Mouse (Mus musculus) MEL (cell line): ENCODE data around the gene Mus81.

Source experiments
- CTCF ChIP-seq, 3 experiments: IDR thresholded peaks in 2 of 3; conservative IDR thresholded peaks in 1 of 3; 2 replicates each; pipeline ENCODE4 v1.5.1; 2011 to 2012; ENCODE audit warnings: low read length in 3 of 3, low read depth in 2 of 3, mild to moderate bottlenecking in 2 of 3, improper control_type of control experiment in 1 of 3, inconsistent platforms in 1 of 3, mixed read lengths in 1 of 3, moderate library complexity in 1 of 3; ENCODE audit not compliant: control insufficient read depth in 1 of 3, insufficient read depth in 1 of 3, poor library complexity in 1 of 3, severe bottlenecking in 1 of 3
- EP300 ChIP-seq, 2 experiments: IDR thresholded peaks; 2 replicates each; pipeline ENCODE4 v1.6.1; 2011; ENCODE audit warnings: improper control_type of control experiment in 2 of 2, low read length in 2 of 2, low read depth in 1 of 2, mild to moderate bottlenecking in 1 of 2
- JUND ChIP-seq: IDR thresholded peaks from 2 replicates; pipeline ENCODE4 v1.6.1; 2011; ENCODE audit warnings: low read depth, mild to moderate bottlenecking, improper control_type of control experiment, low read length
- MAFK ChIP-seq: IDR thresholded peaks from 2 replicates; pipeline ENCODE4 v1.6.1; 2011; ENCODE audit warnings: low read depth, mild to moderate bottlenecking, low read length, improper control_type of control experiment, borderline replicate concordance
- POLR2A ChIP-seq, 2 experiments: IDR thresholded peaks; 2 replicates each; pipeline ENCODE4 v1.6.1; 2011 to 2012; ENCODE audit warnings: low read length in 2 of 2, mild to moderate bottlenecking in 2 of 2, control low read depth in 1 of 2, improper control_type of control experiment in 1 of 2, low read depth in 1 of 2, moderate library complexity in 1 of 2; ENCODE audit not compliant: control insufficient read depth in 1 of 2, insufficient read depth in 1 of 2, poor library complexity in 1 of 2
- SIN3A ChIP-seq: IDR thresholded peaks from 2 replicates; pipeline ENCODE4 v1.6.1; 2012; ENCODE audit warnings: low read length, improper control_type of control experiment, inconsistent platforms
- TBP ChIP-seq: IDR thresholded peaks from 2 replicates; pipeline ENCODE4 v1.8.0; 2011; ENCODE audit warnings: low read depth, low read length, improper control_type of control experiment
- TCF12 ChIP-seq: IDR thresholded peaks from 2 replicates; pipeline ENCODE4 v1.6.1; 2014; ENCODE audit warnings: low read depth, mild to moderate bottlenecking, inconsistent platforms, low read length, improper control_type of control experiment, moderate library complexity
- UBTF ChIP-seq: IDR thresholded peaks from 2 replicates; pipeline ENCODE4 v1.6.1; 2012; ENCODE audit warnings: low read depth, mild to moderate bottlenecking, inconsistent platforms, low read length, improper control_type of control experiment, moderate library complexity, borderline replicate concordance; ENCODE audit not compliant: insufficient read depth
- USF1 ChIP-seq: IDR thresholded peaks from 2 replicates; pipeline ENCODE4 v1.6.1; 2014; ENCODE audit warnings: low read depth, mild to moderate bottlenecking, inconsistent platforms, low read length, improper control_type of control experiment, moderate library complexity
- ZKSCAN1 ChIP-seq: IDR thresholded peaks from 2 replicates; pipeline ENCODE4 v1.6.1; 2012; ENCODE audit warnings: low read depth, mild to moderate bottlenecking, inconsistent platforms, low read length, improper control_type of control experiment, moderate library complexity
- ZMIZ1 ChIP-seq: IDR thresholded peaks from 2 replicates; pipeline ENCODE4 v1.6.1; 2012; ENCODE audit warnings: low read depth, mild to moderate bottlenecking, inconsistent platforms, low read length, improper control_type of control experiment, moderate library complexity

GRCm38 (mm10) chr19:5486771-5487170, 1.4 kb downstream of the Mus81 start:
- no peak for TF ChIP-seq ZKSCAN1
- TF ChIP-seq USF1 = no peak
- TF ChIP-seq JUND = no peak
- TF ChIP-seq POLR2A (IDR thresholded peaks at IDR 0.05; ENCODE audit: control insufficient read depth in 1 of 2, insufficient read depth in 1 of 2, low read depth in 1 of 2, low read length in 2 of 2, poor library complexity in 1 of 2) = no peak
- no peak for TF ChIP-seq MAFK
- no peak for TF ChIP-seq TBP
- no peak for TF ChIP-seq ZMIZ1
- no peak for TF ChIP-seq UBTF
- TF ChIP-seq SIN3A = no peak
- no peak for TF ChIP-seq TCF12
- no peak for TF ChIP-seq EP300 (IDR thresholded peaks at IDR 0.05; ENCODE audit: low read depth in 1 of 2, low read length in 2 of 2)
- TF ChIP-seq CTCF (IDR thresholded peaks at IDR 0.05 in 2 of 3, conservative IDR thresholded peaks at IDR 0.05 in 1 of 3; ENCODE audit: control insufficient read depth in 1 of 3, insufficient read depth in 1 of 3, low read depth in 2 of 3, low read length in 3 of 3, poor library complexity in 1 of 3, severe bottlenecking in 1 of 3) = no peak
